Mouse (Mus musculus): ENCODE results near the gene Gpr62. TPM values are rescaled to one million over a fixed set of nuclear protein-coding genes. Genes with fewer than 3 reads are reported as not detected.
"Not testable (repeated sequence)": the region's sequence is repeated elsewhere in the genome, so short reads cannot be mapped to it uniquely, and the experiment has no call there.

Gene Gpr62
- total and polyA plus RNA-seq, 3 experiments, result 0.04 to 0.11 TPM; not detected in 1

GRCm38 (mm10) chr9:106499667-106500066 lies 33.9 kb upstream of the Gpr62 start, which contains the start of gene Iqcf1:
Iqcf1 (plus strand) TSS chr9:106499967.
- no peak within 1 kb of the TSS for H3K27ac ChIP-seq (ENCODE audit: insufficient read depth, low read depth)
- H3K4me2 ChIP-seq (ENCODE audit: insufficient read depth, low read depth, poor library complexity, severe bottlenecking), result no peak within 1 kb of the TSS
- in situ Hi-C loops (cut with MboI; ENCODE audit: low pct_ligation_motif_present, low pct_unique_long_range_greater_than_20kb, low sequenced_read_pairs) (no loop called here), dilution Hi-C loops (cut with MboI; ENCODE audit: extremely low pct_ligation_motif_present, extremely low pct_unique_long_range_greater_than_20kb, low sequenced_read_pairs) (no loop called here)
- no peak for DNase-seq (ENCODE audit: extremely low read depth)
- no peak within 1 kb of the TSS for H3K9ac ChIP-seq (ENCODE audit: insufficient read depth, low read depth)
- H3K36me3 ChIP-seq (replicated peaks in 1 of 2; ENCODE audit: control insufficient read depth in 1 of 2, insufficient read depth in 1 of 2, low read length in 1 of 2), result no peaks in the 10 kb centered on the region
- no peak for TF ChIP-seq CHD2 (IDR thresholded peaks at IDR 0.05; ENCODE audit: low read length)
- no peak for TF ChIP-seq EP300 (IDR thresholded peaks at IDR 0.05; ENCODE audit: low read length)
- TF ChIP-seq ZKSCAN1 (IDR thresholded peaks at IDR 0.05; ENCODE audit: borderline replicate concordance, low read depth, low read length), result no peak
- no peak for TF ChIP-seq KAT2A (IDR thresholded peaks at IDR 0.05; ENCODE audit: insufficient replicate concordance, low read length)
- no peak for TF ChIP-seq MYC (IDR thresholded peaks at IDR 0.05; ENCODE audit: low read depth, low read length)
- no peak for TF ChIP-seq ZNF384 (IDR thresholded peaks at IDR 0.05; ENCODE audit: low read depth, low read length)
- TF ChIP-seq MAFK (IDR thresholded peaks at IDR 0.05; ENCODE audit: insufficient replicate concordance, low read length), result no peak
- TF ChIP-seq POLR2AphosphoS2 (IDR thresholded peaks at IDR 0.05; ENCODE audit: low read depth, low read length), result no peak
- TF ChIP-seq TCF12 (IDR thresholded peaks at IDR 0.05; ENCODE audit: low read depth, low read length), result no peak
- TF ChIP-seq RCOR1 (conservative IDR thresholded peaks at IDR 0.05; ENCODE audit: low read depth, low read length), result no peak
- no peak for TF ChIP-seq JUN (IDR thresholded peaks at IDR 0.05; ENCODE audit: insufficient read depth, low read depth, low read length)
- TF ChIP-seq POLR2A (IDR thresholded peaks at IDR 0.05; ENCODE audit: low read depth, low read length), result no peak
- no peak for TF ChIP-seq ZMIZ1 (IDR thresholded peaks at IDR 0.05; ENCODE audit: low read depth, low read length)
- TF ChIP-seq PAX5 (IDR thresholded peaks at IDR 0.05; ENCODE audit: low read length), result no peak
- no peak for TF ChIP-seq JUND (conservative IDR thresholded peaks at IDR 0.05; ENCODE audit: low read depth, low read length)
- TF ChIP-seq TBP (conservative IDR thresholded peaks at IDR 0.05; ENCODE audit: low read depth, low read length), result no peak
- TF ChIP-seq MAX (IDR thresholded peaks at IDR 0.05; ENCODE audit: low read length), result no peak
- no peak for TF ChIP-seq RAD21 (IDR thresholded peaks at IDR 0.05; ENCODE audit: low read depth, low read length)
- no peak for TF ChIP-seq GABPA (IDR thresholded peaks at IDR 0.05; ENCODE audit: insufficient replicate concordance, low read depth, low read length)
- no peak for TF ChIP-seq ELF1 (IDR thresholded peaks at IDR 0.05; ENCODE audit: low read depth, low read length)
- H3K4me1 ChIP-seq (ENCODE audit: control insufficient read depth in 1 of 2, insufficient read depth in 2 of 2), result no peaks in the 10 kb centered on the region
- no peak within 1 kb of the TSS for H3K4me3 ChIP-seq (replicated peaks in 1 of 3; ENCODE audit: low read depth in 2 of 3, low read length in 2 of 3, poor library complexity in 1 of 3)
- H3K27me3 ChIP-seq (replicated peaks), result no peaks in the 10 kb centered on the region
- H3K79me2 ChIP-seq (replicated peaks; ENCODE audit: control insufficient read depth, extremely low read depth, insufficient read depth, poor library complexity, severe bottlenecking), result no peaks in the 10 kb centered on the region
- H3K9me3 ChIP-seq (replicated peaks; ENCODE audit: low read length), result no peaks in the 10 kb centered on the region

- H3K4me1 ChIP-seq (ENCODE audit: control insufficient read depth in 1 of 2, insufficient read depth in 2 of 2); H3K79me2 ChIP-seq (replicated peaks; ENCODE audit: control insufficient read depth, extremely low read depth, insufficient read depth, poor library complexity, severe bottlenecking); H3K9me3 ChIP-seq (replicated peaks; ENCODE audit: low read length); H3K27me3 ChIP-seq (replicated peaks); H3K9ac ChIP-seq (ENCODE audit: insufficient read depth, low read depth); H3K4me3 ChIP-seq (replicated peaks in 1 of 3; ENCODE audit: low read depth in 2 of 3, low read length in 2 of 3, poor library complexity in 1 of 3); in situ Hi-C loops (cut with MboI; ENCODE audit: low pct_ligation_motif_present, low pct_unique_long_range_greater_than_20kb, low sequenced_read_pairs); H3K4me2 ChIP-seq (ENCODE audit: insufficient read depth, low read depth, poor library complexity, severe bottlenecking); H3K27ac ChIP-seq (ENCODE audit: insufficient read depth, low read depth); dilution Hi-C loops (cut with MboI; ENCODE audit: extremely low pct_ligation_motif_present, extremely low pct_unique_long_range_greater_than_20kb, low sequenced_read_pairs); DNase-seq (ENCODE audit: extremely low read depth): not testable (repeated sequence)
- peaks cover 31 to 48% of the 10 kb centered on the region in 2 experiments for H3K36me3 ChIP-seq (replicated peaks in 1 of 2; ENCODE audit: control insufficient read depth in 1 of 2, insufficient read depth in 1 of 2, low read length in 1 of 2)
Observed at GRCm38 (mm10) chr9:106487602-106488001, 21.9 kb upstream of the Gpr62 start.

All from CH12.LX (cell line).